Mouse (Mus musculus) lung, postnatal 0 days (tissue): Measurements from ENCODE around the gene Sh3tc1. TPM values are rescaled to one million over a fixed set of nuclear protein-coding genes. Genes with fewer than 3 reads are reported as not detected.

Experiments used
- ATAC-seq: fragments of 200-750 bp; cut with Nextera tagmentation; 2 replicates; pipeline ENCODE4 v1.8.0; 2017; ENCODE audit warnings: moderate library complexity
- DNase-seq: peaks from one replicate; pipeline ENCODE4 v3.0.0-alpha.2; 2016; ENCODE audit warnings: low spot score
- H3K27ac ChIP-seq: fragments of 300-500 bp; sonication (generic); 2 replicates; pipeline ENCODE4 v1.5.1; 2014; ENCODE audit warnings: antibody characterized with exemption, mild to moderate bottlenecking, low read length, mixed read lengths
- H3K27me3 ChIP-seq: fragments of 300-500 bp; sonication (generic); replicated peaks from 2 replicates; pipeline ENCODE4 v1.6.1; 2014; ENCODE audit warnings: low read length, mixed read lengths; ENCODE audit not compliant: insufficient read depth
- H3K36me3 ChIP-seq: fragments of 300-500 bp; sonication (generic); 2 replicates; pipeline ENCODE4 v1.6.1; 2014; ENCODE audit warnings: low read length, mixed read lengths; ENCODE audit not compliant: insufficient read depth
- H3K4me1 ChIP-seq: fragments of 300-500 bp; sonication (generic); 2 replicates; pipeline ENCODE4 v1.6.1; 2014; ENCODE audit warnings: antibody characterized with exemption, low read depth, low read length, mixed read lengths; ENCODE audit not compliant: insufficient read depth
- H3K4me2 ChIP-seq: fragments of 300-500 bp; sonication (generic); replicated peaks from 2 replicates; pipeline ENCODE4 v1.6.1; 2014; ENCODE audit warnings: low read depth, mild to moderate bottlenecking, low read length, moderate library complexity, mixed read lengths
- H3K4me3 ChIP-seq: fragments of 300-500 bp; sonication (generic); 2 replicates; pipeline ENCODE4 v1.5.1; 2014; ENCODE audit warnings: low read depth, low read length
- H3K9ac ChIP-seq: fragments of 300-500 bp; sonication (generic); replicated peaks from 2 replicates; pipeline ENCODE4 v1.6.1; 2014; ENCODE audit warnings: low read depth, mild to moderate bottlenecking
- H3K9me3 ChIP-seq: fragments of 300-500 bp; sonication (generic); 2 replicates; pipeline ENCODE4 v1.6.1; 2016; ENCODE audit warnings: low read length, mixed read lengths
- CTCF ChIP-seq: IDR thresholded peaks from 2 replicates; pipeline ENCODE4 v1.5.1; 2016; ENCODE audit warnings: antibody characterized with exemption, mild to moderate bottlenecking
- EP300 ChIP-seq: IDR thresholded peaks from 2 replicates; pipeline ENCODE4 v1.6.1; 2016; ENCODE audit warnings: antibody characterized with exemption, mild to moderate bottlenecking, control low read depth
- WGBS: fragments of 180-500 bp; shearing (Covaris S2); extraction: QIAGEN DNeasy Blood & Tissue Kit; methylation state at CpG from one replicate; pipeline ENCODE4 v1.1.7; 2014; 5-methylcytosine and 5-hydroxymethylcytosine counted together
- polyA plus RNA-seq: library from polyadenylated mRNA; unstranded; fragments of >200 nt; fragmentation: Nextera tagmentation; extraction: Ambion mirVana; gene quantifications from 2 replicates; pipeline ENCODE4 v1.2.1, GENCODE M21; 2015

Gene Sh3tc1
- polyA plus RNA-seq, 1 experiment from 2014 or later = 21.1 TPM

GRCm38 (mm10) chr5:35728957-35729460 lies 10.8 kb downstream of the Sh3tc1 start:
- Histone ChIP-seq H3K4me1 (peaks cover 9% of the 10 kb centered on the region; the same call in 1 of the 2 replicates), H3K9ac (peak overlapping the region; percentile 46), H3K4me3 (peak overlapping the region; percentile 38), H3K9me3 (no peaks in the 10 kb centered on the region), H3K27me3 (no peaks in the 10 kb centered on the region), H3K4me2 (peak overlapping the region; percentile 55), H3K36me3 (no peaks in the 10 kb centered on the region), H3K27ac (peak overlapping the region; percentile 89)
- TF ChIP-seq CTCF = peak; percentile 42
- TF ChIP-seq EP300 = no peak
- ATAC-seq (peak; percentile 91), DNase-seq (peak; percentile 85)
- WGBS = 16% methylated on average over 11 of the region's 11 CpGs

DNA sequence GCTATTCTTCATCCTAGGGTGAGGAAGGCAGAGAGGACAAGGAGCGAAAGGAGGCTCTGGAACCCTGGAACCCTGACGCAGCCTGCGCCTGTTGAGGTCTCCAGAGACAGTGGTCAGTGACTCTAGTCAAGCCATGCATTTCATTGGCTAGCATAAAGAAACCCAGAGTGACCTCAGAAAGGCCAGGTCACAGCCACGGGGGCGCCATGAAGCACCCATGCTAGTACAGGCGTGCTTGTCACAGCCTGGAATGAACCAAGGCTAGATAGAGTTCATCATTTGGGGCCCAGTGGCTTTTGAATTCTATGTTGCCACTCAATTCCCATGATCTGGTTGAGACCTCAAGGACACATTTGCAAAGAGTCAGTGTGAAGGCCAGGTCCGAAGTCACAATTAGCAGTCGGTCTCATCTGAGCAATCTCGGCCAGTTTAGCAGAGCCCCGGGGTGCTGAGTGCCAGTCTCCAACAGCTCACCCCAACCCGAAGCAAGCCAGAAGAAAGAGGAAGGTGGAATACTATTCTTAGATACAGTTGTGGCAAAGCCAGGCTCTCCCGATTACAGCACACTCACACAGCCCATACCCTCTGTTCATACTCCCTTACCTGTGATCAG lies 11.3 kb downstream of the Sh3tc1 start:
- Histone ChIP-seq H3K27ac (peak overlapping the region; percentile 89), H3K4me3 (peak overlapping the region; percentile 38), H3K9ac (peak overlapping the region; percentile 46), H3K4me2 (peak overlapping the region; percentile 55), H3K36me3 (no peaks in the 10 kb centered on the region), H3K9me3 (no peaks in the 10 kb centered on the region), H3K27me3 (no peaks in the 10 kb centered on the region), H3K4me1 (peaks cover 9% of the 10 kb centered on the region; the same call in 1 of the 2 replicates)
- 60% methylated on average over 12 of the region's 12 CpGs for WGBS
- TF ChIP-seq CTCF (no peak), EP300 (no peak)
- DNase-seq (no peak), ATAC-seq (no peak)

- 84% methylated on average over 5 of the region's 5 CpGs for WGBS
- peak overlapping the region; percentile 38; the same call in 1 of the 2 replicates for H3K4me3 ChIP-seq
- no peaks in the 10 kb centered on the region for H3K27me3 ChIP-seq
Observed at GRCm38 (mm10) chr5:35727447-35727846, 12.3 kb downstream of the Sh3tc1 start.

DNA sequence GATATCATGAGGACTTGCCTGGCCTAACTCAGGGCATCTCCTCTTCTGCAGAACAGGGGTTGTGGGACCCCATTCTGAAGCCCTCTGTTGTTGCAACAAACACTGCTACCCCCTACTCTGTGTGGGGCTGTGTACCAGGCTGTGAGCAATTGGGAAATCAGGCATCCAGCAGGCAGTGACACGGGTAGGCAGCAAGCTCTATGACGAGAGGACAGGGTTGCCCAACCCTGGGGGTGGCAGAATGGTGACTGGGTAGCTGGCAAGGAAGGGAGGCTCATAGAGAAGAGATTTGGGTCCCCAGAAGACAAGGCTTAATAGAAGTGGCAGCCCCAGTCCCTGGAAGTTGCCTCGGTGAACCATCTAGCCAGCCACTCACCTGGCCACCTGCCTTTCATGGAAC lies 13.9 kb downstream of the Sh3tc1 start:
- Histone ChIP-seq H3K9me3 (no peaks in the 10 kb centered on the region), H3K4me2 (no peak overlapping the region), H3K9ac (no peak overlapping the region), H3K4me3 (no peak overlapping the region), H3K4me1 (peaks cover 9% of the 10 kb centered on the region; the same call in 1 of the 2 replicates), H3K27me3 (no peaks in the 10 kb centered on the region), H3K27ac (no peak overlapping the region), H3K36me3 (peaks cover 13% of the 10 kb centered on the region; the same call in 1 of the 2 replicates)
- ATAC-seq (no peak), DNase-seq (no peak)
- WGBS = 75% methylated on average over 3 of the region's 3 CpGs
- TF ChIP-seq EP300 (no peak), CTCF (no peak)

More at GRCm38 (mm10) chr5:35727447-35727846, 12.3 kb downstream of the Sh3tc1 start:
- TF ChIP-seq EP300 (no peak), CTCF (peak; percentile 61)
- no peak overlapping the region for H3K27ac ChIP-seq
- DNase-seq = no peak
- peaks cover 9% of the 10 kb centered on the region; the same call in 1 of the 2 replicates for H3K4me1 ChIP-seq
- ATAC-seq = no peak
- H3K4me2 ChIP-seq = peak overlapping the region; percentile 55
- no peak overlapping the region for H3K9ac ChIP-seq
- H3K36me3 ChIP-seq = peaks cover 8% of the 10 kb centered on the region; the same call in 1 of the 2 replicates
- no peaks in the 10 kb centered on the region for H3K9me3 ChIP-seq

DNA sequence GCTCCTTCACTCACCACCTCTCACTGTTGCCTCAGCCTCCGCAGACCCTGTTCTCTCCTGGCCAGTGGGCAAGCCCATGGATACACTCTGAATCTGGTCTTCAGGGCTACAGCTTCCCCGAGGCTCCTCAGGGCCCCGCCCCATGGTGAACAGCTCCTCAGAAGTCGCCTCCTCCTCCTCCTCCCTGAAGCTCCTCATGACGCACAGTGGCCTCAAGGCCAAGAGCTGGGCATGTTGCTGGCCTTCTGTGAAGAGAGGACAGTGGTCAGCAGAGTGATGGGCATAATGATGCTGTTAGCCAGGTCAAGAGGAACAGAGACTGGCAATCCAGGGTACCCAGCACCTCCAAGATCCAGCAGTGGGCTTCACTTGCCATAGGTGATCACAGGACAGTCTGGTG lies 15.9 kb downstream of the Sh3tc1 start:
- no peak for DNase-seq
- no peak overlapping the region for H3K4me3 ChIP-seq
- H3K36me3 ChIP-seq = peaks cover 13% of the 10 kb centered on the region; the same call in 1 of the 2 replicates
- no peak for ATAC-seq
- H3K9me3 ChIP-seq = no peaks in the 10 kb centered on the region
- H3K4me1 ChIP-seq = no peaks in the 10 kb centered on the region
- no peak overlapping the region for H3K4me2 ChIP-seq
- TF ChIP-seq CTCF (no peak), EP300 (no peak)
- peak overlapping the region; percentile 47; the same call in 1 of the 2 replicates for H3K27ac ChIP-seq
- WGBS = 52% methylated on average over 5 of the region's 5 CpGs
- H3K9ac ChIP-seq = no peak overlapping the region
- no peaks in the 10 kb centered on the region for H3K27me3 ChIP-seq

GRCm38 (mm10) chr5:35722654-35723053 lies 17.1 kb downstream of the Sh3tc1 start:
- Histone ChIP-seq H3K9ac (no peak overlapping the region), H3K4me3 (no peak overlapping the region), H3K27ac (peak overlapping the region; percentile 47; the same call in 1 of the 2 replicates), H3K9me3 (no peaks in the 10 kb centered on the region), H3K4me2 (no peak overlapping the region), H3K4me1 (no peaks in the 10 kb centered on the region), H3K27me3 (no peaks in the 10 kb centered on the region), H3K36me3 (peaks cover 19% of the 10 kb centered on the region)
- DNase-seq (peak; percentile 46), ATAC-seq (peak; percentile 81)
- TF ChIP-seq CTCF (peak; percentile 32; the same call in 1 of the 2 replicates), EP300 (no peak; the same call in 1 of the 2 replicates)
- 40% methylated on average over 2 of the region's 2 CpGs for WGBS
